Mouse (Mus musculus): Measurements from ENCODE around the gene Cdipt.

GRCm38 (mm10) chr7:127023272-127023691 is 47.6 kb downstream of the Cdipt start:
- no peak for TF ChIP-seq CTCF (IDR thresholded peaks at IDR 0.05; ENCODE audit: insufficient read depth, low read depth, low read length)
- TF ChIP-seq POLR2A (IDR thresholded peaks at IDR 0.05; ENCODE audit: insufficient read depth, low read depth, low read length): no peak

All from olfactory bulb, adult 2 months (tissue).